ENCODE assay signal across 8 mouse cellular contexts in genomic region chr2:4300383-4300811, GRCm38 (mm10).
DNase-seq lines count a peak whose midpoint lies in the region; ATAC-seq and TF ChIP-seq lines count a peak whose summit lies in the region.

No protein-coding gene starts in this region.

- ATAC-seq in intestine, postnatal 0 days, result no peak
- ATAC-seq in midbrain, embryonic 11.5 days (ENCODE audit: low FRiP score), result no peak

- TF ChIP-seq POLR2A in spleen, adult 2 months (IDR thresholded peaks at IDR 0.05; ENCODE audit: low read depth, low read length), result no peak

- peak overlapping the region; percentile 56 for H3K4me2 ChIP-seq in intestine, postnatal 0 days (replicated peaks; ENCODE audit: low read depth)
- 0 out of 2 replicates have a peak overlapping the region, but pooled peaks have one; percentile 11 for H3K4me2 ChIP-seq in midbrain, embryonic 11.5 days

- DNase-seq in spleen, adult 2 months (ENCODE audit: low read depth in 1 of 2, low spot score in 2 of 2), result no peak
- DNase-seq in spleen, postnatal 4 days (ENCODE audit: low spot score in 2 of 2), result no peak
- peak; percentile 36 to 57 for DNase-seq in heart, adult 18-20 months
- peak; percentile 91 for DNase-seq in midbrain, embryonic 11.5 days (ENCODE audit: low spot score, missing footprints)
- no peak for DNase-seq in left cerebral cortex, adult 8-10 months (ENCODE audit: low spot score in 2 of 2)
- no peak for DNase-seq in cerebellum, adult 8-10 months
- no peak for DNase-seq in thymus, postnatal 0 days (ENCODE audit: low spot score)

- peak overlapping the region; percentile 9; the same call in 1 of the 2 replicates for H3K4me3 ChIP-seq in spleen, adult 2 months (ENCODE audit: extremely low read depth, insufficient read depth, insufficient read length)
- peak overlapping the region; percentile 30 for H3K4me3 ChIP-seq in intestine, postnatal 0 days (ENCODE audit: low read depth, low read length)
- H3K4me3 ChIP-seq in midbrain, embryonic 11.5 days (ENCODE audit: low read depth, low read length), result no peak overlapping the region

- 29% methylated on average over 13 of the region's 13 CpGs for WGBS in spleen, adult 2 months
- 41% methylated on average over 13 of the region's 13 CpGs for WGBS in intestine, postnatal 0 days
- 52% methylated on average over 13 of the region's 13 CpGs for WGBS in midbrain, embryonic 11.5 days

- H3K27ac ChIP-seq in spleen, adult 2 months (ENCODE audit: insufficient read depth, low read length), result no peak overlapping the region
- 0 out of 2 replicates have a peak overlapping the region, but pooled peaks have one; percentile 21 for H3K27ac ChIP-seq in intestine, postnatal 0 days (ENCODE audit: low read depth, low read length)
- H3K27ac ChIP-seq in midbrain, embryonic 11.5 days (ENCODE audit: low read depth, low read length), result no peak overlapping the region; the same call in 1 of the 2 replicates

- peaks cover 3% of the 10 kb centered on the region; the same call in 1 of the 2 replicates for H3K4me1 ChIP-seq in spleen, adult 2 months (ENCODE audit: control insufficient read depth, insufficient read depth, insufficient read length)
- H3K4me1 ChIP-seq in intestine, postnatal 0 days (replicated peaks; ENCODE audit: control insufficient read depth, insufficient read depth, low read length), result no peaks in the 10 kb centered on the region
- H3K4me1 ChIP-seq in midbrain, embryonic 11.5 days (ENCODE audit: control insufficient read depth, insufficient read depth, low read length), result peaks cover 20% of the 10 kb centered on the region

- H3K9me3 ChIP-seq in intestine, postnatal 0 days (ENCODE audit: control insufficient read depth), result no peaks in the 10 kb centered on the region
- H3K9me3 ChIP-seq in midbrain, embryonic 11.5 days (ENCODE audit: control insufficient read depth, low read length), result no peaks in the 10 kb centered on the region

- H3K9ac ChIP-seq in intestine, postnatal 0 days (ENCODE audit: low read depth, low read length), result no peak overlapping the region
- no peak overlapping the region for H3K9ac ChIP-seq in midbrain, embryonic 11.5 days (ENCODE audit: low read length)

- no peak for TF ChIP-seq CTCF in spleen, adult 2 months (IDR thresholded peaks at IDR 0.05; ENCODE audit: extremely low read depth, insufficient read depth, insufficient read length, insufficient replicate concordance)
- TF ChIP-seq CTCF in intestine, postnatal 0 days (IDR thresholded peaks at IDR 0.05; ENCODE audit: low read depth), result no peak

- no peaks in the 10 kb centered on the region for H3K36me3 ChIP-seq in spleen, adult 2 months (ENCODE audit: control insufficient read depth, insufficient read depth, low read length)
- H3K36me3 ChIP-seq in intestine, postnatal 0 days (ENCODE audit: control insufficient read depth, insufficient read depth), result no peaks in the 10 kb centered on the region
- H3K36me3 ChIP-seq in midbrain, embryonic 11.5 days (ENCODE audit: control insufficient read depth, insufficient read depth, low read length), result no peaks in the 10 kb centered on the region

- H3K27me3 ChIP-seq in spleen, adult 2 months (ENCODE audit: control insufficient read depth, insufficient read depth, low read length), result no peaks in the 10 kb centered on the region
- no peaks in the 10 kb centered on the region for H3K27me3 ChIP-seq in intestine, postnatal 0 days (replicated peaks; ENCODE audit: control insufficient read depth, insufficient read depth, low read length)
- no peaks in the 10 kb centered on the region for H3K27me3 ChIP-seq in midbrain, embryonic 11.5 days (ENCODE audit: control insufficient read depth, insufficient read depth, low read length)

Comparison
In these comparisons a context has a peak if more than half of its experiments do, and no peak if none do; other contexts are left out.
1. DNase-seq: peak in heart, adult 18-20 months (2 of 2) and midbrain, embryonic 11.5 days (single experiment); none in spleen, adult 2 months (0 of 2), spleen, postnatal 4 days (0 of 2), left cerebral cortex, adult 8-10 months (0 of 2), cerebellum, adult 8-10 months (single experiment) and thymus, postnatal 0 days (single experiment).